Mouse (Mus musculus): ENCODE measurements at regions not wholly inside any gene's neighbourhood (a gene's known extent, or its start where the extent isn't known, plus 50 kb on each side); places are given as distances from the start of the nearest gene placed in this dataset.
A peak's percentile ranks its signal among the peaks of the same experiment; 100 is the strongest.

GRCm38 (mm10) chr16:27138384-27138783 is 146.9 kb upstream of the Gmnc start:
- DNase-seq = no peak

- DNase-seq = no peak
Measured at GRCm38 (mm10) chr16:27138987-27139386, 147.5 kb upstream of the Gmnc start.

- peak; percentile 21 for DNase-seq
Measured at GRCm38 (mm10) chr16:27140037-27140436, 148.6 kb upstream of the Gmnc start.

- DNase-seq = no peak
Measured at GRCm38 (mm10) chr16:27155805-27156204, 151.5 kb upstream of the Ostn start.

GRCm38 (mm10) chr16:27195650-27196049 is 111.6 kb upstream of the Ostn start:
- no peak for DNase-seq

Data from thymus, postnatal 14 days (tissue).